Mouse (Mus musculus): ENCODE results near the gene Gm16253.

GRCm38 (mm10) chr3:96570643-96571042, 6.1 kb upstream of the Gm16253 start:
- TF ChIP-seq POLR2A (IDR thresholded peaks at IDR 0.05; ENCODE audit: borderline replicate concordance, extremely low read depth, low read depth, low read length) (no peak), CTCF (IDR thresholded peaks at IDR 0.05; ENCODE audit: insufficient read depth, low read length) (no peak)

Measured in lung, adult 2 months (tissue).